Mouse (Mus musculus) 3134 (cell line): ENCODE results near the gene Dynlrb2.

Experiments used
- DNase-seq: peaks from one replicate; pipeline ENCODE4 v3.0.0-alpha.2; 2011; ENCODE audit warnings: low spot score; ENCODE audit not compliant: insufficient read length; ENCODE audit errors: extremely low read depth

Gene Dynlrb2

DNA sequence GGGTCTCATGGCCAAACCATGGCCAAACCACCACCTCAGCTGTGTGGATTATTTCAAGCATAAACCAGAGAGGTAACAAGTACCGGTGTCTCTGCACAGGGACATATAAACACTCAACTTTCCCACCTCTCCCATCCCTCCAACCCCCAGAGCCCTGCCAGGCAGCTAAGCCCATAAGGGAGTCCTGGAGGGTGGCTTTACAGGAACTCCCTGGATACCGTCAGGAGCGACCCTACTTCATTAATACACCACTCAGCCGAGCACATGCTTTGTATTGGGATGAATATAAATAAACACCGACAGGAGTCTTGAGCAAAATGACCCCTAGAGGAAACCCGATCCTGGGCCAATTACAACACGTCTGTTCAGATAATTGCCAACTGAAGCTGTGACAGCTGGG, 34.0 kb downstream of the Dynlrb2 start:
- DNase-seq = no peak

DNA sequence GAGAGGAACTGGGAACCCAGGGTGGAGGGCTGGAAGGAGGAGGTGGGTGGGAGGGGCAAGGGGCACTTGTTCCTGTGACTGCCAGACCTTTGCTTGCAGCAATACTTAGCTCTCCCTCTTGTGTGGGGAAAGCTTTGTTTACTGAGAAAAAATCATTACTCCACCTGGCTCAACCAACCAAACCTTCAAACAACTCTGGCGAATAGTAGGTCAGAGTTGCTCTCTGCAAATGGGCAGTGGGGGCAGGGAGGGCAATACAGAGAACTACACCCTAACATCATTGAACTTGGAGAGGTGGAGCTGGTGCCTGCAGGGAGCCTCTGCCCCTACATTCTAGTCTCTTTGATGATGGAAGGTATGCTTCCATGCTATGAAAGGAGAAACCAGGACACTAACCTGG, 35.4 kb downstream of the Dynlrb2 start:
- no peak for DNase-seq

DNA sequence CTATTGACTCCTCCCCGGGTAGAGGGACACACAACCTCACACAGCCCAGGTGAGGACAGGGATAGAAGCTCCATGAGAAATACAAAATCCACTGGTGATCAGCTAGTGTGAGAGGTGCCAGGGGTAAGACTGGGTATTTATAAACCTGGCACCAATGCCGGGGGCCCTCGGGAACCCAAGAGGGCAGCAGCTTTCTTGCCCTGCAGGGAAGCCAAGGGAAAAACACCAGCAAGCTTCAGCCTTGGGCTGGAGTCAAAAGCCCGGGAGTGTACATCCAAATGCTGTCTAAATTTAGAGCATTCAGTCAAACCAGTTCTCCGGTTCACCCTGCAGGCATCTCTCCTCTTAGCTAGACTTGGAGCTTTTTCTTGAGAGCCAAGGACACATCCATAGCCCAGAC, 38.1 kb downstream of the Dynlrb2 start:
- DNase-seq = no peak

DNA sequence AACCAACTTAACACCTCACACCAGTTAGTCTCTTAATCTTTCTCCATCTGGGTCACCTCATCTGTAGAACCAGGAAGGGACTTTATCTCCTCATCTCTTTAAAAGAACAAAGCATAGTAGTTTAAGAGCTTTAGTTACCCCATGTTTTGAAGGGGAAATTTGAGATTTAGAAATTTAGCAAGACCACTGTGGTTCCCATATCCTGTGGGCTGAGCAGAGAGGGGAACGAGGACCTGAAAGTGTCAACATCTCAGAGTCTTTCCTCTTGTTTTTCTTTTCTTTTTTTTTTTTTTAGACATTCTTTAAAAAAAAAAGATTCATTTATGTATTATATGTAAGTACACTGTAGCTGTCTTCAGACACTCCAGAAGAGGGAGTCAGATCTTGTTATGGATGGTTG, 38.6 kb downstream of the Dynlrb2 start:
- DNase-seq = no peak

DNA sequence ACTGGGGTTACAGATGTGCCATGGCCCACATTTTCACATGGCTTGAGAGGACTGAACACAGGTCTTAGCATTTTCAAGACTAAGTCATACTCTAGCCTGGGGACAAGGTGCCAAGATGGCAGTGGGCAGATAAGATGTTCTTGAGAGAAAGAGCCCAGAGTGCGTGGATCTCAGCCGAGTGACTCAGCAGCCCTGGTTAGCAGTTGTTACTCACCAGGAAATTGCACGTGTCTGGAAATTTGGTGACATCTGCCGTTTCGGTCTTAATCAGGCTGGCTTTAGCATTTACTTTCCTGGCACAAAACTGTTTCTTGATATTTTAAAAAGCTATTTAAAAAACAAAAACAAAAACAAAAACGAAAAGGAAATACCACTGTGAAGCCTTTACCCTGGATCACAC, 47.5 kb downstream of the Dynlrb2 start:
- DNase-seq = peak; percentile 15

- DNase-seq = no peak
These were observed 48.0 kb downstream of the Dynlrb2 start for GRCm38 (mm10) chr8:116552778-116553177.
